Mouse (Mus musculus): ENCODE measurements around the gene Dcun1d5.
"Not testable (repeated sequence)": the region's sequence is repeated elsewhere in the genome, so short reads cannot be mapped to it uniquely, and the experiment has no call there.

The Dcun1d5 gene

DNA sequence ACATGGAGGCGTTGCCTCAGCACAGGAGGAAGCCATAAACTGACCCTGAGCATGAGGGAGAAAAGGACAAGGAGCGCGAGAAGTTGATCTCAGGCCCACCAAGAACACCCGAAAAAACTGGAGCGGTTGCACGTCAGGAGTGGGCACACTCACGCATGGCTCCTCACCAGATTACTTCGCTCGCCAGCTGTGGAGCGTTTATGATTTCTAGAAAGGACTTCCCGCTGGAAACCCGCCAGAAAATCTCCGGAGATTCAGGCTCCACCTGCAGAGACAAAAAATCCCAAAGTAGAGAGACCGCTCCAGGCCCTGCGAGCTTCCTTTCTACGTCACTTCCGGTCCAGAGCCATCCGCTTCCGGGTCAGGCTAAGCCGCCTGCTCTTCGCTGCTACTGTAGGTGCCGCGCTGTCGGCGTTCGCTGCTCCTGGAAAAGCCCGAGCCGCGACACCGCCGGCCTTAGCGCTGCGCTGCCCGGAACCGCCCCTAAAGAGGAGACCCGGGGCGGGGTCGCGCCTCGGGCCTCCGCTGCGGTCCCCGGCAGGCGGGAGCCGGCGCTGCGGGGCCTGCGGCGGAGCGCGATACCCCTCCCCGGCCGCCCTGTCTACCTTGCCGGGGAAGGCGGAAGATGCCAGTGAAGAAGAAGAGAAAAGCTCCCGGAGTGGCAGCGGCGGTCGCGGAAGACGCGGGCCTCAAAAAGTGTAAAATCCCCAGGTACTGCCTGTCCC, at the start of gene Dcun1d5, which contains the start of gene Dync2h1:
Dcun1d5 (plus strand) TSS at position 349 of the 725 bp plus-strand sequence.
Dync2h1 (minus strand) TSS at position 275 of the 725 bp plus-strand sequence.
- DNase-seq (ENCODE audit: low read depth, low spot score): peak; percentile 95

DNA sequence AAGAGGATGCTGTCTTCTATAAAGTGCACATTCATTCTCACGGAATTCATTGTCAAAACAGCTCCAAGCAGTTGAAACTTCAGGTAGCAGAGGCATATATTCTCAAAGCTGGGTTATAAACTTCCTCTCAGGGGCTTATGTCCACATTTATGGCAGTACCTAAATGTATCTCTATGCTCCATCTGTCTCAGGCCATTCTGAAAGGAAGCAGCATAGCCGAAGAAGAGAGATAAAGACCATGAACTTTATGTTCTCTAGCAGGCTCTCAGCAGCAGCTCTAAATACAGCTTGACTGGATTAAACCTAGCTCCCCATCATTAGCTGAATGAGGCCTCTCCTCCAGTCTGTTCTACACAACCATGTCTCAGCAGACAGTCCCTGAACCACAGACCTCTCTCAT, 29.9 kb upstream of the Dcun1d5 start:
- DNase-seq (ENCODE audit: low read depth, low spot score): no peak

DNA sequence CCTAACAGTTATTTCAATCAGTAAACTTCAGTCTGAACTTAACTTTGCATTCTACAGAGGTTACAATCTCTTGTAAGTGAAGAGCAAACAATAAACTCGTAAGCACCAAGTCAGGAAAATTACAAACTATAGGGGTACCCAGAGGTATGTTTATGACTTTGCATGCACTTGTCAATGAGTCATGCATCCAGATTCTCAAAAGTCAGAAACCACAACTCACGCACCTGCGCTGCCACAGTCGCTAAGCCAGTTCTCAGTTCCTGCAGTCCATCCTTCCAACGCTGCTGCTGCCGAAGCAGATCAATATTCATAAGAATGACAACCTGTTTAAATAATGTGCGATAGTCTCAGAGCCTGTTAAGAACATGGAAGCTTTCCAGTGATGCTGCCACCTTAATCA, 25.7 kb upstream of the Dcun1d5 start:
- DNase-seq (ENCODE audit: low read depth, low spot score): no peak

DNA sequence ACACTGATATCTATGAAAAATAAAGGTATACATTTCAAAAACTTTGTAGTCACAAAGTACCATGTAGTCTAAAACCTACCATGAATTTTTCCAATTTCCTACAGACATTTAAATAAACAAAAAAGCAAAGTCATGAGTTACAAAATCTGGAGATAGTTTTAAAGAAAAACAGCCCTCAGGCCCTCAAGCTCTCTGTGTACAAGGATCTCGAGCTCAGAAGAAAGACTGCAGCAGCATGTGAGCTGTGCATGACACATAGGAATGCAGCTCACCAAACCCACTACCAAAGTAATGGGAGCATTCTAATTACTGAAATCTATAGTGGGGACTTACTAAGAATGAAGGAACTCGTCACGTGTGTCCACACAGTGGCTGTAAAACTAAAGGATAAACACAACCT, 24.6 kb upstream of the Dcun1d5 start:
- no peak for DNase-seq (ENCODE audit: low read depth, low spot score)

DNA sequence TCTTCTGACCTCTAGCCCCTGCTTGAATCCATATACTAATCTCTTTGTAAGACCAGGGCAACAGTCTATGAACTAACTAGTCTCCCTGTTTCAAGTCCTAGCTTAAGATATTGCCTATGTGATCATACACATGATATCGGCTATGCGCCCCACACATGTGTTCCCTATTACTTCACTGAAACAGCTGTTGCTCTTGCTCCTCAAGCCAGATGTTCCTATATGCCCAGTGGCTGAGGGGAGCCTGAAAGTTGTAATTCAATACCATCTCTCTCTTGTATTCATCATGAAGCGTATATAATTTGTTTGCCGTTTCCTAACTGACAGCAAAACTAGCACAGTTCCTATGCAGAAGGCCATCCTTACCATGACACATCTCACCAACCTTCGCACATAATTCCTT, 23.6 kb upstream of the Dcun1d5 start:
- DNase-seq (ENCODE audit: low read depth, low spot score): no peak

DNA sequence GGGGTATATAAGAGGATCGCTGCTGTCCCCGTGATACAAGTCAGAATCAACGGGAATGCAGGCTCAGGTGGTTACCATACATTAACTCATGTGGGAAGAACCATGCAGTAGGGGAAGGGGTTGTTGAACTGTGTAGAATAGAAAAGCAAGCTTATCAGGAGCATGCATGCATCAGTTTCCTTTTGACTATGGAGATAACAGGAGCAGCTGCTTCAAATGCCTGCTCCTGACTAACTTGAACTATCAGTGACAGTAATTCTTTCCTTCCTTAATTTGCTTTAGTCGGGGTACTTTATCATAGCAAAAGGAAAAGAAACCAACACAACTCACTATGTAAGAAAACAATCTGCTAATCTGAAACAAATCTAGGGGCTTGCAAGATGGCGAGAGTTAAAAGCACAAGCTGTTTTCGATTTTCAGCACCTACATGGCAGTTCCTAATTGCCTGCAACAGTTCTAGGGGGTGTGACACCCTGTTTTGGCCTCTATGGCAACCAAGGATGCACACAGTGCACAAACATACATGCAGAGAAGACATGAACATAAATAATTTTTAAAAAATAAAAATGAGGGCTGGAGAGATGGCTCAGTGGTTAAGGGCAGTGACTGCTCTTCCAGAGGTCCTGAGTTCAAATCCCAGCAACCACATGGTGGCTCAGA, 16.9 kb upstream of the Dcun1d5 start:
- DNase-seq (ENCODE audit: low read depth, low spot score): no peak

DNA sequence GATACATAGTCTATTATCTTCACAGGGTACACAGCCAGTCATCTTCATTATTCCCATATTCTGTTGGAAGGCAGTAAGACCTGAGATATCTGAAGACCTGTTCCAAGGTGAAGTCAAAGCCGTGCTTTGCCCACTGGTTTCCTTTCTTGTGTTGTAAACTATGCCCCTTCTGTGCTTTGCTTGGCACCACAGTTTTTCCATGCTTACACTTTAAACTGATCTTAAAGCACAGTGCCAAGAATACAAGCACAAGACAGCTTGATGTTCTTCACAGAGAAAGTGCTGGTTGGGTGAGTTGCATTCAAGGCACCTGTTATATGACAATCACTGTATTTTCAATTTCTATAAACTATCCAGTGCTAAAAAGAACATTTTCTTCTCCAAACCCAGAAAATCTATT, 10.6 kb upstream of the Dcun1d5 start:
- no peak for DNase-seq (ENCODE audit: low read depth, low spot score)

DNA sequence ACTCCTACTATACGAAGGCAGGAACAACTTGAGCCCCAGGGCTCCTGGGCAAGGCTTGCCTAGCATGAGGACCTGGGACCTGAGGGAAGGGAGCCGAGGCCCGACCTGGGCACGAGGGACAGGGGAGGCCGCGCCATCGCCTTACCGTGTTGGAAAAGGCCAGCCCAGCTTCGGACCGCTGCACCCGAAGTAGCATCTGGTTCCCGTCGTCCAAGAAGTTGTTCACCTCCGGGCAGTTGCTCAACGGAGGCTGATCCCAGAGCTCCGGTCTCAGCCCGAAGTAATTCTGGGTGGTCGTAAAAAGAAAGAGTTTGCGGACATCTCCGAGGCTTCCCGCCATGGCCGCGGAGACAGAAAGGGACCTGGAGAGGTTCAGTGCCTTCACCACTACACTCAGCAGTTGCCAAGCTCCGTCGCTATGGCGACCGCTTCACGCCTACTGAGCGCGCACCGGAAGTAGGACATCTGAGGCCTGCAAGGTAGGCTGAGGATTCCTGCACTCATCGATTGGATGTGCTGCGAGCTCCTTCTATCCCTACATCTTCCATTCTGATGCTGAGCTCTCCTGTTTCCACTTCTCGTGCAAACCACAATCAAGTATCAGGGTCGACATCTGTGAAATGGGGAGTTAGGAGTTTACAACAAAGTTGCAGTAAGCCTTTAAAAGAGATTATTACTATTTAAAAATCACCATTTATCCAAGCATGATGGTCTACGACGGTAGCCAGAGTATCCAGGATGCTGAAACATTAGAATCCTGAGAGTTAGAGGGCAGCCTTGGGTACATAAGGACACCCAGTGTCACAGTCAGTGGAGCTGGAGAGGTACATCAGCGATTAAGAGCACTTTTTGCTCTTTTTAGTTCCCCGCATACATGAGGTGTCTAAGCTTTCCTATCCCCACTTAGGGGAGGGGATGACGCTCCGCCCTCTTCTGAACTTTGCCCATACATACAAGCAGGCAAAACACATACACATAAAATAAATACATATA, 7.4 kb upstream of the Dcun1d5 start:
- DNase-seq (ENCODE audit: low read depth, low spot score): peak; percentile 94

DNA sequence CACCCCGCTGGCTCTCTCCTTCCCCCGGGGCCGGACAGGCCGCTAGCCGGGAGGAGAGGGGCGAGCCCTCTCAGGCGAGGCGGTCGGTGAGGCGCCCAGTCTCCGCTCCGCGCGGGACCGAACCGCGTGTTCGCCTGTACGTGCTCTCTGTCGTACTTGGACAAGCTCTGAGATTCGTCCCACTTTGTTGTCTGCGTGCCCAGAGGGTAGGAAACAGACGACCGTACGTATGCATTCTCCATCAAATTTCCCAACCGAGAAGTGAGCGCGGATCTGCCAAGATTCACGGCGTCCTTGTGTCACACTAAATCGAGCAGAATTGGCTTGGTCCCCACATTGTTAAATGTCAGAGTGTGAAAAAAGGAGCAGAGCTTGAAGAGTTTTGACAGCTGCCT, 574 bp downstream of the Dcun1d5 start:
- DNase-seq (ENCODE audit: low read depth, low spot score): no peak

DNA sequence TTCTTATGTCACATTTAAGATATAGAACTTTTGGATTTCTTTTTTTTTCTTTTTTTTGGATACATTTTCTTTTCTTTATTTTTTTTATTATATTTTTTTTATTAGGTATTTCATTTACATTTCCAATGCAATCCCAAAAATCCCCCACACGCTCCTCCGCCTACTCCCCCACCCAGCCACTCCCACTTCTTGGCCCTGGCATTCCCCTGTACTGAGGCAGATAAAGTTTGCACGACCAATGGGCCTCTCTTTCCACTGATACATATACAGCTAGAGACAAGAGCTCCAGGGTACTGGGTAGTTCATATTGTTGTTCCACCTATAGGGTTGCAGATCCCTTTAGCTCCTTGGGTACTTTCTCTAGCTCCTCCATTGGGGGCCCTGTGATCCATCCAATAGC, 6.4 kb downstream of the Dcun1d5 start:
- DNase-seq (ENCODE audit: low read depth, low spot score): not testable (repeated sequence)

DNA sequence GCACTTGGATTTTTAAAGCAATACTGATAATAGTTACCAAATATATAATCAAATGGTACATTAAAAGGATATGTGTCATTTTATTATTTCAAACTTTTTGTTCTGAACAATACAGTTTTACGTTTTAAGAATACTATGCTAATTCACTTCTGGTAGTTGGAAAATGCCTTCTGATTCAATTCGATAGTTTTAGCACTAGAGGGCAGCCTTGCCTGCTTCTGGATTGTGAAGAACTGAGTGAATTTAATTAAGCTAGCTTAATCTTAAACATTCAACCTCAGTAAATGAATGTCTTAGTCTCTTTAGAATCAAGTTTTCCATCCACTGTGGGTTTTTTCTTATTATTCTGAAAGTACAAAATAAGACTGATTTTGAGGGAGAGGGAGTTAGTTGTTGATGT, 31.9 kb downstream of the Dcun1d5 start:
- DNase-seq (ENCODE audit: low read depth, low spot score): peak; percentile 10

DNA sequence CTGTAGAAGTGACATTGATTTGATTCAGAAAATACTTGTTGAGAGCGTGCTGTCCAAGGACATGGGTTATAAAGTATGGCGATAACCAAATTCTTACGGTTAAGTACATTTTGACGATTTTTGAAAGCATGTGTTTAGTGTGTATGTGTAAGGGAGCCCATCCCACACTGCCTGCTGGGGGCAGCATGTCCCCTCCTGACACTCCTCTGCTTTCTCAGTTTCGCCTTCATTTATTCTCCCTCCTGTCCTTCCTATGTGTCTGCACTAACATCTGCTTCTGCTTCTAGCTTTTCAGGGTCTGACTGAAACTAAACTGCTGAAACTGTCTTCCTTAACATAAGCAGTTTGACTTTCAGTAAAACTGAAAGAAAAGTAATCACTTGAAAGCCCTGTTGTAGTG, 36.7 kb downstream of the Dcun1d5 start:
- DNase-seq (ENCODE audit: low read depth, low spot score): no peak

DNA sequence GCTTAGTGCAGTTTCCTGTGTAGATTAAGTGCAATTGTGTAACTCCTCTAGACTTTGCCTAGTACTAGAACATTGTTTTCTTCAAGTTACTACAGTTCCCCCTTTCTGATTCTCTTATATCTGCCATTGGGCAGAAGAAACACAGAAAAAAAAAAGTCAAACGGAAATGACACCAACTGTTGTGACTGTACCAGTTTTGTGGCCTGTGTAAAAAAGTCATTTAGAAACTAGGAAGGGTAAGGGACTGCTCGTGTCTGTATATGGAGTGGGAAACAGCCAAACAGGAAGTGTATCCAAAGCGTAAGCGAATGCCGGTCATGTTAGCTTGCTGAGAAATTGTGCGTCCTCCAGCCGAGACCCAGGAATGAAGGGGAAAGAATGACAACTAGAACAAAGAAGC, 37.1 kb downstream of the Dcun1d5 start:
- DNase-seq (ENCODE audit: low read depth, low spot score): peak; percentile 11

DNA sequence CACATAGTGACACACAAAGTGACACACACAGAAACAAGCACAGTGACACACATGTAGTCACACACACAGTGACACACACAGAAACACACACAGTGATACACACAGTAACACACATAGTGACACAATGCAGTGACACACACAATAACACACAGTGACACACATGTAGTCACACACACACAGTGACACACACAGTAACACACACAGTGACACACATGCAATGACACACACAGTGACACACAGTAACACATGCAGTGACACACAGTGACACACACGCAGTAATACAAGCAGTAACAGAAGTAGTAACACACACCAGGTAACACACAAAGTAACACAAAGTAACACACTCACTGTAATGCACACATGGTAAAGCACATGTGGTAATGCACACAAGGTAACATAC, 54.3 kb downstream of the Dcun1d5 start:
- DNase-seq (ENCODE audit: low read depth, low spot score): no peak

DNA sequence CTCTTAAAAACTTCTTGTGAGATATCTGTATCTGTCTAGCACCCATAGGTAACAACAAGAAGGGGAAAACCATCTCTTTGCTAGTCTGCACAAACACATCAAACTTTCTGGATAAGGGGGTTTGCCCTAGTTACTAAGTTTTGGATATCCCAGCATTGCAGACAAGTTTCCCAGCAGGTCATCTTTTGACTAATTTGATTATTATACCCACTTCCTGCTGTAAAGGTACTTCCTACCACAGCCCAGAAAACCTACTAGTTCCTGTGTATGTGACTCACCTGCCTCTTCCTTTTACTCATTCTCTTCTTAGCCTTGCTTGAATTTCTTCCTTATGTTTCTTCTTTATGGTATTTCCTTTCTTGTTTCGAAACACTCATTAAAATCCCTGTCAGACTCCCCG, 55.6 kb downstream of the Dcun1d5 start:
- no peak for DNase-seq (ENCODE audit: low read depth, low spot score)

DNA sequence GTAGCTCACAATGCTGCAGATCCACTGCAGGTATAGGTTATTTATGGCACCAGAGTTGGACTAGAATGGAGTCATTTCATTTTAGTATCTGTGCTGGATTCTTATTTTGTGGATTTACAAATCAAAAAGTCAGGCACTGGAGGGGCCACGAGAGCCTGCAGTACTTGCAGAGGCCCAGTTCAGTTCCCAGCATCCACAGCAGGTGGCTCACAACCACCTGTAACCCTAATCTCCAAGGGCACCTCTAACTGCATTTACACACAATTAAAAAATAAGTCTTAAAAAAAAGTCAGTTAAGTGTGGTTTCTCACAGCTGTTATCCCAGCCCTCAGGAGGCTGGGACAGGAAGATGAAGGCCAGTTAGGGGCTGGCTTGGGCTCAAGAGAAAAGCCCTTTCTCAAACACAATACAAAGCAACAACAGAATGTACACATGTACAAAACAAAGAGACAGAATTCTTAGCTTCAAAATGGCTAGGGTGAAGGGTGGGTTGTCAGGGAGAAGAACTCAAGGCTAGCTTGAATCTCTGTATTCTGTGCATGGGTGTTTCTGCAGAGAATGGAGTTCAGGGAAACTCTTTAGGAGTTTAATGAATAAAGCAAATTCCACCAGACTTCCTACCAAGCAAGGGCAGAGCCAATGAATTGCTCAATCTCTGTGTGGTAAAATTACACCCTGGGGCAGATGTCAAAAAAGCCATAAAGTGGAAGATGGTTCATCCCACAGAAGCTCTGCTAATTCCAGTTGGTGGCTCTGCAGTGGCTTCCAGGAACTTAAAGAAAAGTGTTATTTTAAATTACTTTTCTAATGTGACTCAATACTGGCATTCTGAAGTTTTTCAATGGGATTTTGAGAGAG, 68.7 kb downstream of the Dcun1d5 start:
- DNase-seq (ENCODE audit: low read depth, low spot score): no peak
